Mouse (Mus musculus) liver, postnatal 0 days (tissue): ENCODE data around the gene Hist2h3c1. TPM values are rescaled to one million over a fixed set of nuclear protein-coding genes. Genes with fewer than 3 reads are reported as not detected.
"Not testable (repeated sequence)": the region's sequence is repeated elsewhere in the genome, so short reads cannot be mapped to it uniquely, and the experiment has no call there.

Source experiments
- ATAC-seq: fragments of 200-750 bp; cut with Nextera tagmentation; 2 replicates; pipeline ENCODE4 v1.8.0; 2017; ENCODE audit warnings: mild to moderate bottlenecking, moderate library complexity
- DNase-seq: peaks from one replicate; pipeline ENCODE4 v3.0.0-alpha.2; 2016
- H3K27ac ChIP-seq: fragments of 300-500 bp; sonication (generic); 2 replicates; pipeline ENCODE4 v1.5.1; 2014; ENCODE audit warnings: antibody characterized with exemption, moderate library complexity, mild to moderate bottlenecking, low read depth
- H3K27me3 ChIP-seq: fragments of 300-500 bp; sonication (generic); 2 replicates; pipeline ENCODE4 v1.6.1; 2014; ENCODE audit warnings: low read length, control low read depth, mixed read lengths; ENCODE audit not compliant: insufficient read depth
- H3K36me3 ChIP-seq: fragments of 300-500 bp; sonication (generic); replicated peaks from 2 replicates; pipeline ENCODE4 v1.6.1; 2014; ENCODE audit warnings: mild to moderate bottlenecking, control low read depth, low read length, moderate library complexity, mixed read lengths; ENCODE audit not compliant: insufficient read depth
- H3K4me1 ChIP-seq: fragments of 300-500 bp; sonication (generic); 2 replicates; pipeline ENCODE4 v1.6.1; 2014; ENCODE audit warnings: antibody characterized with exemption, mild to moderate bottlenecking, control low read depth; ENCODE audit not compliant: insufficient read depth
- H3K4me2 ChIP-seq: fragments of 300-500 bp; sonication (generic); 2 replicates; pipeline ENCODE4 v1.6.1; 2014; ENCODE audit warnings: low read depth, mild to moderate bottlenecking, low read length, moderate library complexity, mixed read lengths
- H3K4me3 ChIP-seq: fragments of 300-500 bp; sonication (generic); 2 replicates; pipeline ENCODE4 v1.5.1; 2014; ENCODE audit warnings: low read depth, low read length
- H3K9ac ChIP-seq: fragments of 300-500 bp; sonication (generic); replicated peaks from 2 replicates; pipeline ENCODE4 v1.6.1; 2014; ENCODE audit warnings: mild to moderate bottlenecking, moderate library complexity
- H3K9me3 ChIP-seq: fragments of 300-500 bp; sonication (generic); 2 replicates; pipeline ENCODE4 v1.6.1; 2016; ENCODE audit warnings: mild to moderate bottlenecking, control low read depth, low read length, mixed read lengths
- CTCF ChIP-seq: sonication (generic); IDR thresholded peaks from 2 replicates; pipeline ENCODE4 v1.5.1; 2016; ENCODE audit warnings: antibody characterized with exemption, low read depth
- EP300 ChIP-seq: IDR thresholded peaks from 2 replicates; pipeline ENCODE4 v1.6.1; 2016; ENCODE audit warnings: antibody characterized with exemption, low read depth, mild to moderate bottlenecking
- WGBS: fragments of 180-500 bp; shearing (Covaris S2); extraction: QIAGEN DNeasy Blood & Tissue Kit; methylation state at CpG from one replicate; pipeline ENCODE4 v1.1.7; 2014; ENCODE audit not compliant: insufficient replicate concordance; 5-methylcytosine and 5-hydroxymethylcytosine counted together
- polyA plus RNA-seq: library from polyadenylated mRNA; unstranded; fragments of >200 nt; fragmentation: Nextera tagmentation; extraction: Ambion mirVana; gene quantifications from 2 replicates; pipeline ENCODE4 v1.2.1, GENCODE M21; 2015

Gene Hist2h3c1
- polyA plus RNA-seq, 1 experiment from 2014 or later, result 1.5 TPM

GRCm38 (mm10) chr3:96268051-96268775 lies 21.7 kb downstream of the Hist2h3c1 start, which contains the start of gene Hist2h3b:
Hist2h3b (plus strand) TSS chr3:96268654.
- peak; percentile 82 for DNase-seq
- peak within 1 kb of the TSS; percentile 85 for H3K9ac ChIP-seq

GRCm38 (mm10) chr3:96268776-96269378 lies 22.4 kb downstream of the Hist2h3c1 start:
- DNase-seq, result peak; percentile 52
- peak overlapping the region; percentile 52 for H3K4me3 ChIP-seq
- peak overlapping the region; percentile 99 for H3K27ac ChIP-seq
- ATAC-seq, result peak; percentile 49
- peak overlapping the region; percentile 74 for H3K4me2 ChIP-seq
- WGBS, result 0% methylated on average over 9 of the region's 44 CpGs
- H3K27me3 ChIP-seq, H3K9me3 ChIP-seq, H3K36me3 ChIP-seq: not testable (repeated sequence)
- H3K4me1 ChIP-seq, result peaks cover 26% of the 10 kb centered on the region
- peak overlapping the region; percentile 85 for H3K9ac ChIP-seq

More at GRCm38 (mm10) chr3:96268051-96268775, 21.7 kb downstream of the Hist2h3c1 start, which contains the start of gene Hist2h3b:
- TF ChIP-seq CTCF (no peak), EP300 (peak; percentile 70)
- Histone ChIP-seq H3K4me2 (peak within 1 kb of the TSS; percentile 89), H3K4me1 (peaks cover 26% of the 10 kb centered on the region), H3K36me3 (no peaks in the 10 kb centered on the region), H3K27ac (peak within 1 kb of the TSS; percentile 99), H3K9me3 (no peaks in the 10 kb centered on the region), H3K4me3 (peak within 1 kb of the TSS; percentile 52), H3K27me3 (no peaks in the 10 kb centered on the region)
- 22% methylated on average over 28 of the region's 30 CpGs for WGBS
- ATAC-seq, result peak; percentile 49

- peaks cover 18% of the 10 kb centered on the region for H3K4me1 ChIP-seq
- peak; percentile 90 for DNase-seq
- under 1% methylated on average over 45 of the region's 45 CpGs for WGBS
- peak; percentile 90 for ATAC-seq
- H3K27ac ChIP-seq, result peak within 1 kb of the TSS; percentile 99
- peak within 1 kb of the TSS; percentile 52 for H3K4me3 ChIP-seq
- no peaks in the 10 kb centered on the region for H3K27me3 ChIP-seq
- H3K9ac ChIP-seq, result peak within 1 kb of the TSS; percentile 88
- TF ChIP-seq CTCF (no peak; the same call in 1 of the 2 replicates), EP300 (peak; percentile 86)
- peak within 1 kb of the TSS; percentile 89 for H3K4me2 ChIP-seq
- no peaks in the 10 kb centered on the region for H3K9me3 ChIP-seq
- H3K36me3 ChIP-seq, result no peaks in the 10 kb centered on the region
These were observed 23.3 kb downstream of the Hist2h3c1 start, which contains the start of gene Hist2h2bb for GRCm38 (mm10) chr3:96269511-96270474. Hist2h2bb (plus strand) TSS chr3:96269752.

- 60% methylated on average over 17 of the region's 17 CpGs for WGBS
- Histone ChIP-seq H3K27ac (no peak overlapping the region), H3K9me3 (no peaks in the 10 kb centered on the region), H3K9ac (no peak overlapping the region), H3K4me2 (no peak overlapping the region), H3K36me3 (no peaks in the 10 kb centered on the region), H3K4me1 (peaks cover 17% of the 10 kb centered on the region), H3K27me3 (no peaks in the 10 kb centered on the region), H3K4me3 (no peak overlapping the region)
- DNase-seq, result no peak
- TF ChIP-seq EP300 (no peak), CTCF (no peak)
- no peak for ATAC-seq
These were observed 27.3 kb downstream of the Hist2h3c1 start for GRCm38 (mm10) chr3:96273591-96274465.

GRCm38 (mm10) chr3:96277428-96277799 lies 30.9 kb downstream of the Hist2h3c1 start:
- Histone ChIP-seq H3K4me3 (peak overlapping the region; percentile 63), H3K4me1 (peaks cover 13% of the 10 kb centered on the region), H3K27ac (peak overlapping the region; percentile 55), H3K36me3 (no peaks in the 10 kb centered on the region), H3K9me3 (no peaks in the 10 kb centered on the region), H3K4me2 (peak overlapping the region; percentile 98), H3K9ac (peak overlapping the region; percentile 77), H3K27me3 (0 out of 2 replicates have a peak, but pooled peaks cover 2% of the 10 kb centered on the region)
- TF ChIP-seq CTCF (peak; percentile 55; the same call in 1 of the 2 replicates), EP300 (no peak)
- DNase-seq (peak; percentile 76), ATAC-seq (peak; percentile 66)
- 10% methylated on average over 8 of the region's 8 CpGs for WGBS
